Mouse (Mus musculus) urinary bladder, adult 18-20 months (tissue): Measurements from ENCODE around the gene Cxcl1.
"Not testable (repeated sequence)": the region's sequence is repeated elsewhere in the genome, so short reads cannot be mapped to it uniquely, and the experiment has no call there.

Experiments used
- DNase-seq, 2 experiments: peaks; one replicate each; pipeline ENCODE4 v3.0.0; 2022; ENCODE audit warnings: low spot score in 2 of 2, mixed read lengths in 2 of 2

The Cxcl1 gene

DNA sequence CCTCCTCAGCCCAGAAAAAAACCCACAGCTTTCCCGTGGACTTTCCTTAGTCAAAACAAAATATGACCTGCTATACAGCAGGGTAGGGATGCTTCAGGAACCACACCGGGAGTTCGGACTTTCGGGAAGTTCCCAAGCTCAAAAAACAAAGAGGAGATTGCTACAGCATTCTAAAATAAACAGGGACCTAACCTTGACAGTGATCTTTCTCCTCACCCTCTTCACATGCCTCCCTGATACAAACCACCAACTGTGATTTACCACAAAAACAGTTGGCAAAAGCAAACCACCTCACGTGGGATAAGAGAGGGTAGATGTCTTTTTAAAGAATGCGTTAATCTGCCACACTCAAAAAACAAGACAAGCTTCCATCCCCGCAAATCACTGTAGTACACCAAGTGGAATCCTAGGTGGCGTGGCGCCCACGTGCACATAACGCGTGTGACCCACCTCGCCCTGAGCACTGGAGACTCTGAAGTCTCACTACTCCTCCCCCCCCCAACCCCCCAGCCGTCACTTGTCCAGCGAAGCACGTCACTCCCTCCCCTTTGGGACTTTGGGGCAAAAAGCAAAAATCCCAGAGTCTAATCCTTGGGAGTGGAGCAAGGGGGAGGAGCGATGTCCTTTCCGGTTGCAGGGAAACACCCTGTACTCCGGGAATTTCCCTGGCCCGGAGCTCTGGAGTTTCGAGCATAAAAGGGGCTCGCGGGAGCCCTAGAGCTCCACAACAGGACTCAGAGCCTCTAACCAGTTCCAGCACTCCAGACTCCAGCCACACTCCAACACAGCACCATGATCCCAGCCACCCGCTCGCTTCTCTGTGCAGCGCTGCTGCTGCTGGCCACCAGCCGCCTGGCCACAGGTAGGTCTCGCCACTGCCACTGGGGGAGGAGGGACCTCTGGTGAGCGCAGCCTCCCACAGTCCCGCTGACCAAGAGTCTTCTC is at the start of gene Cxcl1:
TSS of gene Cxcl1 (plus strand) at position 723 of the 945 bp plus-strand sequence.
- peak; percentile 6 to 23 for DNase-seq

DNA sequence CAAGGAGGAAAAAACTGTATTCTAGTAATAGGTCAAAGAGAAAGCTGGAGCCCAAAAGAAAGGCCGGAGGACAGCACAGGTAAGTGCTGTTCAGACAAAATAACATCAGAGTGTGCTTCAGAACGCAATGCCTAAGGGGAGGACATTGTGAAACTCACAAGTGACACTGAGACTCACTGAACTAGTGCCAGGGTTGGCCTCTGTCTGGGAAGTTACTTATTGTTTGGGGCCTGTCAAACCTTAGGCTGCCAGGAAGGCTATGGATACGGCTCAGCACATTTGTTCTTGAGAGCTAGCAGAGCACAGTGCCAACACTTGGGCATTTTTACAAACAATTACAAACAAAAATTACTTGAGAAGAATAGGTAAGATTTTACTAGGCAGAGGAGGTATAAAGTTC is 47.1 kb upstream of the Cxcl1 start:
- DNase-seq: no peak

DNA sequence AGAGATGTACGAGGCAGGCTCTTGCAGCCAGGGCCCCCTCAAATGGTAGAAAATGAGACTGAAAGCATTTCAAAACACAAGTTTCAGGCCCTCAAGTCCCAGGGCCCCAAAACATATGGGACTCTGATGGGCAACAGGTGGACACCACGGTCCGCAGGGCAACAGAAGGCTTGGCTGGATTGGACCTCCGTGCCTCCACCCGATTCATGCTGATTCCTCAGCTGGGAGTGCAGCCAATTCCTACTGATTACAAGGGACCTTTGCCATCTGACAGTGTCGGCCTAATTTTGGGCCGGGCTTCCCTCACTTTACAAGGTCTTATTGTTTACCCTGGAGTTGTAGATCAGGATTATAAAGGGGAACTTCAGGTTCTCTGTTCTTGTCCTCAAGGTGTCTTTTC is 40.9 kb upstream of the Cxcl1 start:
- DNase-seq: not testable (repeated sequence)

DNA sequence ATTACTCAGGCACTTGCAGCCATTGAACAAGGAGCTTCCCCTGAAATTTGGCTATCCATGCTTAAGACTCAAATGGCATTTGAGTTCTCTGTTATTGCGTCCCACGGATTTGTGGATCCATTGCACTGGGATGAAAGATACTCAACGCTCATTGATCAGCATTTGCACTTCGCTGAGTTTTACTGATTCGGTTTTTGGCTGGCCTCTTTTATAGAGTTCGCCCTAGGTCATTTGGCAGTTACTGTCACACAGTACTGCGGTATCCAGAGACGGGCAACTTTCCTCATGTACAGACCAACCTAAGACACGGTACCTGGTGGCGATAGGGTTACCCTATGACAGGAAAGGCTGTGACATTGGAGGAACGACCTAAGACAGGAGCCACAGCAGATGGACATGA is 39.6 kb upstream of the Cxcl1 start:
- DNase-seq: not testable (repeated sequence)

DNA sequence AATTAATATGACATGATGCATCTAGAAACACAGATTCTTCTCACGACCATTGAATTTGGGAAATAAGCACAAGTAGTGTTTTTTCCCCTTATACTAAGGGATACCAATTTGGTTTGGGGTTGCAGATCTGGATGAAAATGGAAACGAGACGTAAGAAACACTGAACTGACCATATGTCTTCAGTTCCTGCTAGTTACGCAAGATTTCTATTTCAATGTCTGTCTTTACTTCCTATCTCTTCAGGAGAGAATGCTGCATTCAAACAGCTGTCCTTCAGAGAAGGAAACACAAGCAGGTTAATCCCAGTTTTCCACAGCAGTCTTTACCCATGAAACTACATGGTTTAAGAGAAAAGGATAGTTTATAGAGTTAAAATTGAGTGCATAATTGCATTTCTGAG is 37.8 kb upstream of the Cxcl1 start:
- DNase-seq: no peak

DNA sequence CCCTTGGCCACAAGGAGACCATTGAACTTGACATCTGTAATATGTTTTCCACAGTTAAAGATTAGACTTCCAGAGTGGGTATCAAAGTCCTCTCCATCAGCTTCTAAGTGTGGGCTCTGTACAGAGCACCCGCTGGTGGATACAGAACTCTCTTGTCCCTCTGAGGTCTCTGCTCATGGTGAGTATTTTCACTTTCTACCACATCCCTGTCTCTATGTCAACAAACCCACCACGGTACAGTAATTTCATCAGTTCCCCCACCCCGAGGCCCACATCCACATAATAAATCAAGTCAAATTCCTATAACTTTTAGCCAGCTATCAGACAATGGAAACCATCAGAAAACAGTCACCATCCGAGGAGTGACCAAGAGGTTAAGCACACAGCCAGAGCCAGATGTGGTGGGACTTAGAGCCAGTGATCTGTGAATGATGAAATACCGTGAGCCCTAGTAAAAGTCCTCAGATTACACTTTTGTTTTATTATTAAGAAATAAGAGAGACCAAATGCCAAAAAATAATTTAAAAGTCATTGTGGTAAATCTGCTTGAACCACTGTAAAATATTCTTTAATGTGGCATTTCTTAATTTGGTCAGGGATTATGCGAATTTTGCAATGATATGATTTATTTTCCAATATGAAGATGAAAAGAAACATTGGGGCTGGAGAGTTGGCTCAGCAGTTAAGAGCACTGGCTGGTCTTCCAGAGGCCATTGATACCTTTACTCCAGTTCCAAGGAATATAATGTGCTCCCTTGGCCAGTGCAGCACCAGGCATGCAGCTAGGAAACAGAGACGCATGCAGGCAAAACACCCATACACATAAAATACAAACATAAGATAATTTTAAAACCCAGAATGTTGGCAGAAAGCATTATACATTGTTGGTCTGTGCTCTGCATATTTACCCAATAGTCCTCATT is 35.5 kb upstream of the Cxcl1 start:
- DNase-seq: no peak

DNA sequence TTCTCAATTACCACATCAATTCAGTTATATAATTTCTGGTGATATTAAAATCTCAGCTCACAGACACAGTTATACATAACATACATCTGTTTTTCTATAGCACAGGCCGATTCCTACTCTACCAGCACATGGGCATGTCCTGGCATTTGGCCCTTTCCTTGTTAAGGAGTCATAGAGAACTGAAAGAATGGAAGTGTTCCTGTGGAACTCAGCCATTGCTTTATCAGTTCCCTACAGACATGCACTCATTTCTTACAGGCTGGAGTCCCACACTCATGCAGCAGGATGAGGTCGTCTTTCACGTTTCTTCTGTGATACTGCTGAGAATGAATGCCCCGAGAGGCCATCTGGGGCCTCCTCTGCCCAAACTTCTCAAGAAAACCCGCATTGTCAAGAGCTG is 33.6 kb upstream of the Cxcl1 start:
- no peak for DNase-seq

DNA sequence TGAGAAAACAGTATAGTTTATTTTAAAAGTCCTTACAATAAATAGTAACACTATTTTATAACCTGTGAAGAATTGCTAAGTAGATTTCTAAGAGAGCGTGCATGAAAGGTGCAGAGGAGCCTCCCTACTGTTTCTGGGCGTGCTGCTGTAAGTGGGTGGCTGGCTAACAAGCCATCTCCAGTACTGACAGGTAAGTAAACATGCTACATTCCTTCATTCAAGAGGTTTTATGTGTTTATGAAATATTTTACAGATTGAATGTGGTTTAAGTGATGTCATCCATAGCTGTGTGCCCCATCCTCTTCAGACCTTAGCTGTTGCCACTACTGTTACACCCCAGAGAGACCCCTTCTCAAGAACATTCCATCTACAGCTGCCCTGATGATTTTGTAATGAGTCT is 32.6 kb upstream of the Cxcl1 start:
- DNase-seq: no peak

DNA sequence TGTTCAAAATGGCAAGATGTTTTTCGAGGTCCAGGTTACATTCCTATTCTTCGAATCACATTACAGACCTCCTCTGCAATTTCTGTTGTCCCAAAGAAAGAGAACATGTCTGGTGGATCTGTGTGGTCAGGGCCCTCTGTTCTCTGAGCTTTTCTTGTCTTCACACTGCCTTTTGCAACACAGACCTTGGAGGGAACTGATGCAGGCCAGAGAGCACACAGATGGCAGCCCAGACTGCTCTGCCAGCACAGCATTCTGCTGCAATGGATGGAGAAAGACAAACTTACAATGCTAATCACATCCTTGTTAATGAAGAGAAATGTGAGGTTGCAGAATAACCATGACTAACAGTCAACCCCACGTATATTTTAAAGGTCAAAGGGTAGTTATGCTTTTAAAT is 32.0 kb upstream of the Cxcl1 start:
- no peak for DNase-seq

DNA sequence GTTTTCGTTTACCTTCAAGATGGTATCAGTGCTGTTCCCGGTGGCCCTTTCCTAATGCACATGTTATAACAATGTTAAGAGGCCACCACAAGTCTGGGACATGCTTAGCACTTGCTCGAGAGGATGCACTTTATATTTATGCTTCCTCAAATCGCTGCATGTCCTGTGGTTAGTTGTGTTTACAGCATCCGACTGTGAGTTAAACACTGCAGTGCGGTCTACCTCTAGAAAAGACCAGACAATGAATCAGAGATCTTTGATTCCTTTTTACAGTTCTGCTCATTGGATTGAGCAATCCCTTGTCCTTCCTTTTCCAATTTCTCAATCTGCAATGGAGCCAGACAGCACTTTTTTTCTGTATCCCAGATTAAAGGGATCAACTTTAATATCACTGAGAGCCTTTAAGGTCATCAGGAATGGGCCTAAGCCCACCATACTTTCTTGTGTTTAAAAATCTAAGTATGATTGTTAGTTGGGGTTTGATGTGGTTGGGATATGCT is 29.1 kb upstream of the Cxcl1 start:
- DNase-seq: no peak

DNA sequence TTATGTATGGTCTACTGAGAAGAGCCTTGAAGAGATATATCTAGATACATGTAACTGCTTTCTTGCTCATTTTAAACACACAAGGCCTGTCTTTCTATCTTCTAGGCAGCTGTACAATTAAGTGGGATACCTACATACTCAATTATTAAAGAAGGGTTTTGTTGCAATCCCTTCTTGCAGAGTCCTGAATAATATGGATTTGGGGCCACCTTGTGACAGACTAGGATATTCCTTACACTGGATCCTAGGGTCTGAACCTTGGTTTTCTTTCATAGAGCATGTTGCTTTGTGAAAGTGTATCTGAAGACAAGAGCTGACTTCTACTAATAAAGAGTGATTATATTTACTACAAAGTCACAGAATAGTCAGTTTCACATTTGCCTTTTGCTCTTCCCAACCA is 24.3 kb upstream of the Cxcl1 start:
- no peak for DNase-seq

DNA sequence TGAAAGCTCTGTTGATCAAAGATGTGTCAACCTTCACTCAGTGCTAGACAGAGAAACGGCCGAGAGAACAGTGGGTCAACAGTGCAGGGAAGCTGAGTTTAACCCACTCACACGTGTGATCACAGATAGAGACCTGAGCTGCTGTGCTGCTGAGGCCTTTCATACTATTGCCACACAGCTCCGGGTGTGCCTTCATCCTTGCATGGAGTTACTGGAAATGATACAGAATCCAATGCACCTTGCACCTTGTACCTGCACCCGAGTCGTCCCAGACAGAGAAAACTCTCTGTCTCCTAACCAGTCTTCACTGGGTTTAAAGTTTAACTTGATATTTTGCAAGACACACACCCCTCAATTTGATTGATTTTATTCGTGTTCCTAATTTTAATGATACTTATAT is 18.7 kb upstream of the Cxcl1 start:
- DNase-seq: no peak

DNA sequence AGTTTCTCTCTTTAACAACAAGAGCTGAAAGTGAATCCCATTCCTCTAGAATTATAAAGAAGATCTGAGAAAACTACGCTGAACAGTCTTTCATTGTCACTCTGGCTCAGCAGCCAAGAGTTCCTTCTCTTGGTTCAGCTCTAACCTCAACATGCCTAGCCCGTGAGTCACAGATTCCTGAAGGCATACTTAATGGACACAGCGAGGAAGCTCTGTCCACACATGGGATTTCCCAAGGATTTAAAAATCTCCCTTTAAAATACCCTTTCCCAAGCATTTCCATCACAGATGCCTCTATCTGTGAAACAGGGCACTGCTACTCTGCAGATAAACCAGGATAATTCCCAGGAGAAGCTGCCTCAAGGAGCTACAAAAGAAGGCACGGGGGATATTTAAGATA is 15.0 kb upstream of the Cxcl1 start:
- peak in 1 of 2 experiments; percentile 11 for DNase-seq

DNA sequence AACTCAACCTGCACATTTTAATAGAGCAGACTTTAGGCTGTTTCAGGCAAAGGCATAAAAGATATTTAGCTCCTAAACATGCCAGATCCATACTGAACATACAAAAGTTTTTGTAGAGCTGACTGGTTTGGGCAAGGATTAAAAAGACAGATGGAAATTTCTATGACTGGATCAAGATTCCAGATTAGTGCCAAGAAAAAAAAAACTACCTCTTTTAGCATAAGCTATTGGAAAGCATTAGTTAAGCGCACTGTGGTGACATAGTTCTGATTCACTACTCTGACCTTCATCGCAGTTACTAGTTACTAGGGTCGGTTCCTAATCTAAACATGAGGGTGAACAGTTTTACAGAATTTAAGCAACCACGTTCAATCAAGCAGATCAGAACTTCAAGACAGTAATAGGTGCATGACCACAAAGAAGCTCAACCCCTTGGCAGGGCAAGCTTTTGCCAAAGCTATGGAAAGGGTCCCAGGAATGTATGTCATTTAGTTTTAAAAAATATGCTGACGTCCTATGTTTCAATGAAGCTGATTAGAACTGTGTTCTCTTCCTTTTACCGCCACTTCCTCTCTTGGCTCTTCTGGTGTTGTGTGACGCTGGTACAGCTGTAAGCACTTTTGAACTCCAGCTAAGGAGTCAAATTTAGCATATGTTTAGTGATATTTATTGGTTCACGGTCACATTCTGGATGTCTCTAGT is 14.4 kb upstream of the Cxcl1 start:
- DNase-seq: no peak

DNA sequence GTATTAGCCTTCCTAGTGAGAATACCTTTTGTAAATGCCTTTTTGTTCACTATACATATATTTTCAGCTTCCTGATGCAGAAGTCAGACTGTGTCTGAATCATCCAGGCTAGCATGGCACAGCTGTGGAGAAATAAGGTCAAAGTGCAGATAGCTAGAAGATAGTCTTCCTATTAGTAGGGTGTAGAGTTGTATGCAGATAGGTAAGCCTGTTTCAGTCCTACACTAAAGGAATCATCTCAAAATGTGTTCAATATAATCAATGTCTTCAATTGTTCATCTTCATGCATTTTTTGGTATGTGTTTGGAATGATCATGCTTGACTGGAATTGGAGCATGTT is 13.9 kb upstream of the Cxcl1 start:
- no peak for DNase-seq

DNA sequence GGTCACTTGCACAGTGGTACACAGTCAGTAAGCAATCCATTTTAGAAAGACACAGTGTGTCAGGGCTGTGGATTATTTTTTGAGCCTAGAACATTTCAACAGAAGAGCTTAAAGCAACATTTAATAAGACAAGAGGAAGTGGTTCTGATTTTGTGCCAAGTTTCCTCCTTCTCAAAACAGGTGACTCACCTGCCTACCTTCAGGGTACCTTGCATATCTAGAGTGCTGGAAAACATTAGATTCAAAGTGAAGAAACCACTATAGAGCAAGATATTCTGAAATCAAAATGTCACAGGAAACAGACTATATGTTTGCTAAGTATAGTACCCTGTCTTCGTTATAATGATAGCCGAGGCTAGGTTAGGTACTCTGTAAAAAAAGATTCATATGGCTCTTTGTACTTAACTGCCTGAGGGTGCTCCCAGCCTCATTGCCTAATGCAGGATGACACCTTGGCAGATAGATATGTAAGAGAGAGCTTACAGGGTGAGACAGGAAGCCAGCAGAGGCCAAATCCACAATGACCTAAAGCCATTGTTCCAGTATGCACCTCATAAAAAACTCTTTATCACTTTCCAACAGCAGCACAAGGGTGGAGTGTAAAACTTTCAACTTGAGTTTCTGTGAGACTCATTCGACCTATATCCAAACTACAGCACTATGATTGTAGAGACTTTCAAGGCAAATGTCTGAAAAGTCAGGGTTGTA is 11.6 kb upstream of the Cxcl1 start:
- DNase-seq: no peak

DNA sequence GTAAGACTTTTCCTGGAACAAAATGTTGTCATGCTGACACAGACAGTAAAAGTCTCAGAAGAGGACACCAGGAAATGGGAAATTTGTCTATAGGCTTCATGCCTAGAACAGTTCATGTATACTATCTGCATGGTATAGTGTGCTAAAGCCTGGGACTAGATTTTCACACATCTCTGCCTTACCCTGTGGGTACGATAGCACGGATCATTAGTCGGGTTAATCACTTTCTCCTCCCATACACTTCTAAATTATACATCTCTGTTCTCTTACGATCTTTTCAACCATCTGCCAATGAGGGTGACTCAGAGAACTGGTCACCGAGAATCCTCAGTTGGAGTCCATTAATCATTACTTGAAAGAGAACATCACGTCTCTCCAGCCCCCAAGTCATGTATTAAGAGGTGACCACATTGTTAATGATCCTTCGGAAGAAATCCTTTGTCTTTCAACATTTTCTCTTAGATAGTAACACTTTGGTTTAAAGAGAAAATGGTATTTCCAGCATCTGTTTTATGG is 10.6 kb upstream of the Cxcl1 start:
- no peak for DNase-seq

DNA sequence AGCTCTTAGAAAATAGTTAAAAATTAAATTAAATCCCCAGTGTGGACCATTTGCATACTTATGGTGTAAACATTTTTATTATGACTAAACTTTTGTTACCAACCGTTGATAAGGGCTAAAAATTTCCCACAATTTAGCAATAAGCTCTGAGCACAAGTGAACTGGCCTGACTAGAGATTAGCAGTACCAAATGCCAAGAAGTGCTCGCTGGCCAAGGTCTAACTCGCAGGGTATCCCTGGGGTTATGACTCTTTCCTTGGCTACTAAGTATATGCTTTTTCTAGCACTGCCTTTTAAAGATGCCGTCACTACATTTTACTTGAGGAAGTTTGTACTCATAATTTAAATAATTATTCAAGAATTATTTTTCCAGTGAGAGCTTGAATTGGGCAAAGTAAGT is 10.0 kb upstream of the Cxcl1 start:
- no peak for DNase-seq

DNA sequence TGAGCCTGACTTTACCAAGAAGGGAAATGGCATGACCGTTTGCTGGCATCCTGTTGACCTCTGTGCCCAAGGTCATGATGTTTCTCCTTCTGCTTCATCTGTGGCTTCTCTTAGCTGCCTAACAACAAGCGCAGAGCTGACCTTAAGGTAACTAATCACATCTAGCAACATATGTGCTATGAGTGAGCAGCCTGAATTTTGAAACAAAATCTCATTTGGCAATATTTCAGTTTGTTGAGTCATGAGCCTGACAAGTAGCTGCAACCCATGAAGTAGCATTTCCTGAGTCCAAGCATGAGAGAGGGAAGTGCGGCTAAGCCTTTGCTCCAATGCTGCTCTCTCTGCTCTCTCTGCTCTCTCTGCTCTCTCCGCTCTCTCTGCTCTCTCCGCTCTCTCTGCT is 9.4 kb upstream of the Cxcl1 start:
- no peak for DNase-seq

DNA sequence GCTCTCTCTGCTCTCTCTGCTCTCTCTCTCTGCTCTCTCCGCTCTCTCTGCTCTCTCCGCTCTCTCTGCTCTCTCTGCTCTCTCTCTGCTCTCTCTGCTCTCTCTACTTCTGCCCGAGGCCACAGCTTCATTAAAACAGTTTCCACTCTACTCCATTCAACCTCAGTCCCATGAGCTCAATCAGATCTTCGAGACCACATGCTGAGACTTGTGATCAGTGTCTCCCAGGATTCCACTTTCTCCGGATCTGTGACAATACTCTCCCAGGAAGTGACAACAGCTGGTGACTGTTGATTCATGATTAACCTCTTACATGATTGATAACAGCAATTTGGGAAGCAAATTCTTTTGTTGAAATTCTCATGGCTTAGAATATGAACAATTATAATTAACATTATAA is 8.9 kb upstream of the Cxcl1 start:
- no peak for DNase-seq

DNA sequence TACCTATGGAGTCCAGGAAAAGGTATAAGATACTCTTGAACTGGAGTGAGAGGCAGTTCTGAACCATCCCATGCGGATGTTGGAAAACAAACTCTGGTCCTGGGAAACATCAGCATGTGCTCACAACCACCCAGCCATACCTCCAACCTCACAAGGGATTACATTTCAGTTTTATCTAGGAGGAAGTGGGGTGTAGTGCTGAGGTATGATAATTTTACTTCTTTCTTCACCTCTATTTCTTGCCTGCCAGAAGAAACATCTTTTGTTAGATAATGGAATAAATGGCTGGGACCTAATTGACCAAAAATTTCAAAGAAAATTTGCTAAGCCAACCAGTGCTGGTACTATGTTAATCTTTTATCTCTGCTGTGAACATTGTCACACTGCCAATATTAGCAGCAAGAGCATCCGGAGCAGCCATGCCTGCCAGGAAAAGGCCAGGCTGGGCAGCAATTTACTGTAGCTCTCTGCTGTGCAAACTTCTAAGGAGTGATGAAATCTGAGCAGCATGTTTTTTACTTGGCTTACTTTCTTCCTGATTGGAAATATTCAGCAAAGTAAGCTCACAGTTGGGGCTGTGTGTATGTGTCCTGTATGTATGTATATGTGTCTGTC is 6.3 kb upstream of the Cxcl1 start:
- DNase-seq: no peak
